Mouse (Mus musculus): ENCODE results near the gene Pde1b.

GRCm38 (mm10) chr15:103537822-103538213 lies 35.0 kb downstream of the Pde1b start, which contains the start of gene Ppp1r1a:
- TF ChIP-seq CTCF (IDR thresholded peaks at IDR 0.05; ENCODE audit: low read depth, low read length) = no peak
- no peak for TF ChIP-seq POLR2A (IDR thresholded peaks at IDR 0.05; ENCODE audit: insufficient read depth, low read length)
